Mouse (Mus musculus): Measurements from ENCODE around the gene Syde2.
A peak's percentile ranks its signal among the peaks of the same experiment; 100 is the strongest.
"Not testable (repeated sequence)": the region's sequence is repeated elsewhere in the genome, so short reads cannot be mapped to it uniquely, and the experiment has no call there.

The Syde2 gene

DNA sequence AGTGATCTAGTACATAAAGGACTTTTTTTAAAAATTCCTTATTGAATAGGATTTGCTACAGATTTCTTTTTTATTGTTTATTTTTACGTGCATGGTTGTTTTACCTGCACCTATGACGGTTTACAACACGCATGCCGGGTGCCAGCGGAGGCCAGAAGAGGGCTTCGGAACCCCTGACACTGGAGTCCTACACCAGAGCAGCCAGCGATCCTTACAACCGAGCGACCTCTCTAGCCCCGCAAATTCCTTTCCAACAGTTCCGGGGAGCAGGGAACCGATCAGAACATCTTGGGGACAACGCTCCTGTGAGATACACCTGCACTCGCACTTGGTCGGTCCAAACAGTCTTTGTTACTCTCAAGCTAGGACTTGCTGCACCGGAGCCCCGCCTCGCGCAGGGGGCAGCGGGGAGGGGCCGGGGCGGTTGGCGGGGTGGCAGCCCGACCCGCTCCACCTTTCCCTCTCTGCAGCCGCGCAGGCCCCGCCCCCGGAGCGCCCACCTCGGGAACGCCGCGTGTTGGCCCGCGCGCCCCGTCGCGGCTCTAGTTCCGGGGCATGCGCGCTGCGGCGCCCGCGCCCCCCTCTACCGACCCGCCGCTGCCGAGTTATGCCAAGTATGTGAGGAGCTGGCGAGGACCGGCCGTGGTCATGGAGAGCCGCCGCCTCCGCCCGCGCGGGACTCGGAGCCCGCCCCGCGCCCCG, at the start of gene Syde2:
TSS of gene Syde2 (plus strand) at position 603 of the 702 bp plus-strand sequence.
- peak; percentile 78 to 88 for DNase-seq (ENCODE audit: low spot score in 2 of 2)

DNA sequence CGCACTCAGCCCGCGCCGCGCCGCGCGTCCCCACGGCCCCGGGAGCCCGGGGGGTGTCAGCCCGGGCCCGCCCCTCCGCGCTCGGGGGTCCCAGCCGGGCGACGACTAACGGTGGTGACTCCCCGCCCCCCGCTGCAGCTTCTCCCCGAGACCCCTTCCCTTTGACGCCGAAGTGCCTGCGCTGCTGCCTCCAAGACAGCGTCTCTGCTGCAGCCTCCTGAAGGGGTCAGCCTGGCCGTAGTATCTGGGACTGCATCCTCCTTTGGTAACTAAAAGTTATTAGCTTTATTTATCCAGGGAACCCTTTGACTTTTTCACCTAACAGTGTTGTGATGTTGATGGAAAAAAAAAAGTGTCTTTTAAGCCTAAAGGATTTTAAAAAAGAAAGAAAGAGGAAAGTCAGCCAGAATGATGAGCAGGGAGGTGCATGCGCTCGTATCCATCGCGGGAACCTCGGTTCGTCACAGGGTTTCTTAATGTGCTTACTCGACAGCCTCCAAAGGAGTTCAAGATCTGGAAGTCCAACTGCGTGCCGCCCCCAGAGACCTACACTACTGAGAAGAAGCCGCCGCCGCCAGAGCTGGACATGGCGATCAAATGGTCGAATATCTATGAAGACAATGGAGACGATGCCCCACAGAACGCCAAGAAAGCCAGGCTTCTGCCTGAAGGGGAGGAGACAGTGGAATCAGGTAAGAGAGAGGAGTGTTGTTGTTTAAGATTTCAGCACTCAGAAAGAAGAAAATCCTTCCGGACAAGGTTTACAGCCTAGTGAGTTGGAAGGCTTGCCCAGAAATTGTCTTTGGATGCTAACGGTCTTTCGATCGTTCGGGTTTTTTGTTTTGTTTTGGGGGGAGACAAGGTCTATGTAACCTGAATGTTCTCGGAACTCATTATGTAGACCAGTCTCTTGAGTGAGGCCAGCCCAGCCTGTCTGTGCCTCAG, 49.0 kb upstream of the Syde2 start:
- DNase-seq (ENCODE audit: low spot score in 2 of 2), result no peak

DNA sequence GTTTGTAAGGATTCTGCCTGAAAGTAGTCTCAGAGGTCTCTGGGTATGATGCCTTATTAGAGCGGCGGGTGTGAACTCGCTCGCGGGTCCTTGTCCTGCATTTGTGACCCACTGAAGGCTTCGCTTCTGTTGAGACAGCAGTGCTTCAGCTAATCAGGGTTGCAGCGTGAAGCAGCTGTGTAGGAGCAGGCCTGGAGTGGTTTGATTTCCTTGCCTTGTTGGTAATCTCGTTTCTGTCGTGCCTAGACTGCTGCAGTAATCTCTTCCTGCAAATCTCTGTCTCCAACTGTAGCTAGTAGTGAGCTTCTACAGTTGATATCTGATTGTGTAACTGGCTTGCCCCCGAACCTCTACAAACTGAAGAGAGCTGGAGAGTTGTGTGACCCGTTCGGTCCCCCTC, 48.3 kb upstream of the Syde2 start:
- no peak for DNase-seq (ENCODE audit: low spot score in 2 of 2)

DNA sequence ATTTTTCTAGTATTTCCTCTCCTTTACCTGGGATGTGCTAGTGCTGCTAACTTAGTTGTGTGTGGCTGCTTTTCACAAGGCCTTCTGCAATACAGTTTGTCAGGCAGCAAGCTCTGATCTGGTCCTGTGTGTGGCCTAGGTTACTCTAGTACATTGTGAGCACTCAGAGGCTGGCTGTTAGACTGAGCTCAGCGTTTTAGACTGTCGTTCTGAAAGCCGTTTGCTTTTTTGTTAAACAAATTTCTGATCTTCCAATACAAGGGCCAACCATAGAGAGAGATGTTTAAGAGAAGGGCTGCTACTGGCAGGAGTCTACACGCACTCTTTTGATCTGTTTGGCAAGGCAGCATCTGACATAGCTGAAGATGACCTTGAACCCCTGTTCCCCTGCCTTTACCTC, 47.7 kb upstream of the Syde2 start:
- no peak for DNase-seq (ENCODE audit: low spot score in 2 of 2)

DNA sequence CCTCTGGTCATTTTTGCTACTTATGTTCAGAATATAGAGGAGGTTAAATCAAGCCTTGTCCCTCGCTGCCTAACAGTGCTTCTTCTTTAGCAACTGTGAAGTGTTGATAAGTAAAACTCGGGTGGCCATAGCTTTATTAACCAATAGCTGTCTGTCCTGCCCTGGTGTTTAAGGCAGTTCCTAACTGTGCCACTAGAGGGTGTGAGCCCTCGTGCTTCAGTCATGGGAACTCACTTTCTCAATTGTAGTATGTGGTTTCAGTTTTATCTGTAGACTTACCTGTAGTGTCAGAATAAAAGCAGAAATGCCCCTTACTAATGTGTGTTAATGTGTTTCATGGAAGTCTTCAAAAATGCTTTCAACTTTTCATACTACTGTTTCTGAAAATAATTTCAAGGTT, 45.7 kb upstream of the Syde2 start:
- DNase-seq (ENCODE audit: low spot score in 2 of 2), result peak in 1 of 2 experiments; percentile 62

DNA sequence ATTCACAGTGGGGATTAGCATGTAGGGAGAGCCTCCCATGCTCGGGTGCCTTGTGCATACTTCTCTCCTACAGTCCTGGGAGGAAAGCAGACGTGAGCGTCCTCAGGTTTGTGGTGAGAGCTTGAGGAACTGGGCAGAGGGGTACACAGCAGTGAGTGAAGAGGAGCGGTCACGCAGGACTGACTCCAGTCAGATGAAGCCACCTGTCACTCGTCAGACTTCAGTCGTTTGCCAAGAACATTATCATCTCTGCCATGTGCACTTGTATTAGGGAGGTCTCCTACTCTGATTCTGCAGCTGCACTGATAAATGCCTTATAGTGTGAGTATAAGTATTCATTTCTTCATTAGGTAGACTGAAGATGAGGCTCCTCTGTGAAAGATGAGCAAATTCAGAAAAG, 43.3 kb upstream of the Syde2 start:
- no peak for DNase-seq (ENCODE audit: low spot score in 2 of 2)

DNA sequence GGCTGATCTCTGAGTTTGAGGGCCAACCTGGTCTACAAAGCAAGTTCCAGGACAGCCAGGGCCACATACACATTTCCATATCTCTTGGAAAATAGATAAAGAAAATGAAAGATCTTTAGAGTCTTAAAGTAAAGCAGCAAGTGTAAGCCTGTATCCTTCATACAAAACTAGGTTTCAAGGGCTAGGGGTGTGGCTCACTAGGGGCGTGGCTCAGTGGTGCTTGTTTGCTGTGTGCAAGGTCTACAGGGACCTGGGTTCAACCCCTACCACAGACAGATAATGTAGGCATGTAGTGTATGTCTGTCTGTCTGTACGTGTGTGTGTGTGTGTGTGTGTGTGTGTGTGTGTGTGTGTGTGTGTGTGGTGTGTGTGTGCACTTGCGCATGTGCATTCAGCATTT, 41.8 kb upstream of the Syde2 start:
- no peak for DNase-seq (ENCODE audit: low spot score in 2 of 2)

DNA sequence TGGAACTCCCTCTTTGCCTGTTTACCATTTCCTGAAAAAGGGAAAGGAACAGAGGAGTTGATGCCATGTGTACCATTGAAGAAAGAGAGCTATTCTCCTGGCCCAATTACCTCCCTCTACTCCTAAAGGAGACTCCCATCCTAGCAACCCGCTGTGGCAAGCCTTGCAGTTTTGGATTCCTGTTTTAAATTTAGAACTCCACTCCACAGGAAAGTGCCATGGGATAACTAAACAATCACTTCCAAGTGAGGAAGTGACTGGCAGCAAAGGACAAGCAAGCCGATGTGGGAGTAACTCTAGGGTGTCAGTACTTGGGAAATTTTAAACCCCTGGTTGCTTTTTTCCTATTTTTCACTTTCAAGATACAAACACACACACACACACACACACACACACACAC, 41.0 kb upstream of the Syde2 start:
- DNase-seq (ENCODE audit: low spot score in 2 of 2), result no peak

DNA sequence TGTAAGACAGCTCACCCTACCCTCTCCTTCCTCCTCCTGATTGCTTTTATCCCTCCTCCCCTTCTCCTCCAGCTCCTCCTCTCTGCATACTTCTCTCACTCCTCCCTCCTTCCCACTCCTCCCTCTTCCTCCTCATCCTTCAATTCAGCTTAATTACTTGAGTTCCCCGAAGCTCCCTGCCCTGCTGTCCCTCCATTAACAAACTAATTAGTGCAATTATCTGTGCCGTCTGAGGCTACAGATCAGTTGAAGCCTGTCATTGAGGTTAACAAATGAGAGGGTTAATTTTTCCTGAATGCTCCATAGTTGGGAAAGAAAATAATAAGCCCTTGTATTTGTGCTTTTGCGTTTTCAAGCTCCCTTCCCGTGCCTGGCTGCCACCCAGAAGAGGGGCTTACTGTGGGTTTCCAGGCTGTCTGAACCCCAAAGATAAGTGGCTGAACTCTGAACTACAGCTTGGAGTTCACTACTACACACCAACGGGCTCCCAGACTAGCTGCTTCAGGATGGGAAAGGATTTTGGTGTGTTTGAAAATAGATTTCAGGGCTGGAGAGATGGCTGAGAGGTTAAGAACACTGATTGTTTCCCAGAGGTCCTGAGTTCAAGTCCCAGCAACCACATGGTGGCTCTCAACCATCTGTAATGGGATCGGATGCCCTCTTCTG, 40.0 kb upstream of the Syde2 start:
- DNase-seq (ENCODE audit: low spot score in 2 of 2), result no peak

DNA sequence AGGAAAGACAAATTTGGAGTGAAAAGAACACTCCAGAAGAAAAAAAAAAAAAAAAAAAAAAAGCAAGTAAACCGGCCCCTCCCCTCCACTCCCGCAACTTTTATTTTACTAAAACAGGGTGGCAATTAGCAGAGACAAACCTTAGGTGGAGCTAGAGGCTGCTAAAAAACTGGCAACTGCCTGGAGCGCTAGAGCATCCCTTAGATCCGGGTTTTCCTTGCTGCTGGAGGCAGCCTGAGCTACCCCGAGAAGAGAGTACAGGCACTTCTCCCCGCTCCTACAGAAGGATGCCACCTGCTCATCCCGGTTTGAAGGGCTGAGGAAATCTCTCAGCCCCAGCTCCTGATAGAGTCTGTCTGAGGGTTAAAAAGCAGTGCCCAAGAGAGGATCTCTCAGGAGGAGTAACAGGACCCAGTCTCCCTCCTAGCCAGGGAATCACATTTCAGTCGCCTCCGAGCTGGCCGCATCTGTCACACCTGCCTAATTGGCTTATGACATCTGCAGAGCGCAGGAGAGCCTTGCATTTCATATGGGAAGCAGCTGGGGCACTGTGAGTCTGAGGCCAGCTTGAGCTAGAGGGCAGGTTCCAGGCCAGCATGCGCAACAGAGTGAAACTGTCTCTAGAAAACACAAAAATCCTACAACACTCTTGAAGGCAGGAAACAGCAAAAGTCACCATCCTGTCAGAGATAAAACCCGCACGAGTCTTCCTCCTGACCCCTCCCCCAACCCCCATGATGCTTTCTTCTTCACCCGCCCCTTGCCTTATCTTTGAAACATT, 37.4 kb upstream of the Syde2 start:
- peak; percentile 42 to 52 for DNase-seq (ENCODE audit: low spot score in 2 of 2)

DNA sequence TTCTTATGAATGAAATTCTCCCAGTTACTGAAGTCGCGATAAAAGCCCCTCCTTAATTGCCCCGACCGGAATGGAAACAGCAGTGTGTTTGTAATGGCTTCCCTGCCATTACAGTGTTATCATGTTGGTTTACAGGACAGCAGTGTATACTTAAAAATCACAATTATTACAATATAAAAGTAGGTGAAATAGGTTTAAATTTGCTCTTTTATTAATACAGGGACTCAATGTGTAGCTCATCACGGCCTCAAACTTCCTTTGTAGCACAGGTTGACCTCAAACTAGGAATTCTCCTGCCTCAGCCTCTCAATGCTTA, 36.9 kb upstream of the Syde2 start:
- DNase-seq (ENCODE audit: low spot score in 2 of 2), result no peak

DNA sequence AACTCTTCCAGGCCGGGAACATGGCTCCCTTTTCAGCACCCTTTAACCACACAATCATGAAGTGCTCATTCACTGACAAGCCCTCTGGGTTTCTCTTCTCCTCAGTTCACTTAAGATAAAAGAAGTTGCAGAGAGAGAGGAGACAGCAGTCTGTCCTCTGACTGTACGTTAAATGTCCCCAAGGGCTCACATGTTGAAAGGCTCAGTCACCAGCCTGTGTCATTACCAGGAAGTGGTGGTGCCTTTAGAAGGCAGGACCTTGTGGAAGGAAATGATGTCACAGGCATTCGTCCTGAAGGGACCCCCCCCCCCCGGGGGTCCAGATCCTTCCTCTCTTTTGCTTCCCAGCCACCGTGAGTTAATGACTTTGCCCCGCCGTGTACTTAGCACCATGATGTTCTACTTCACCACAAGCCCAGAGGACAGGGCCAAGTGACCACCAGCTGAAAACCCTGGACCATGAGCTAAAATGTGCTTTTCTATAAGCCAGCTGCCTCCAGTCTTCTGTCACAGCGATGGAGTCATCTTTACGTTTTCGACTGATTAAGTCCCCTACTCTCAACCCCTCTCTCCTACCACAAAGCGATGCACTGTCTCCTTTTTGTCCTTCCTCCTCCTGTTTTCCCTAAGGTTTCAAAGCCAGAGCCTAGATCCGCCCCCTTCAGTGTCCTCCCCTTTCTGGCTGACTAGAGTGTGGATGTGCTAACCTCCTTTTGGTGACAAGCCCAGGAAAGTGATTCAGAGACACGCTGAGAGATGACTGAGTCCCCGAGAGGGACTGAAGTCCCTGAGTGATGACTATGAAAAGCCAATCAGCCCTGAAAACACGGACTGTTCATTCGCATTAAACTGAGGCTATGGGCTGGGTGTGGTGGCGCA, 36.1 kb upstream of the Syde2 start:
- peak in 1 of 2 experiments; percentile 42 for DNase-seq (ENCODE audit: low spot score in 2 of 2)

DNA sequence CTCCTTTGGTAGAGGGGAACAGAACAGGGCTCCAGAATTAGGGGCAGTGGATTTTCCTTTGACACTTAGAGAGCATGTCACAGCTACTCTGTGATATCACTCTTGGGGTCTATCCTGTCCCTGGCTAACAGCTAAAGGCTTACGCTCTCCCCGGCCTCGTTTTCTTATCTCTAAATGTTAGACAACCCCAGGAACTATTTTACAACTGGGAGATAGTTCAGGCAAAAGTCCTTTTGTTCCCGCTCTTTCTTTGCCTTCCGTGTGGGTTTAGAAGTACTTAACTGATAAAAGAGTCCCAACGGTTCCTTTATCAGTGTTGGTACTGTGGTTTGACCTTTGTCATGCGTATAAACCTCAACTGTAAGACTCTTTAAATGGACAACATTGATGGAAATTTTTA, 34.7 kb upstream of the Syde2 start:
- DNase-seq (ENCODE audit: low spot score in 2 of 2), result no peak

DNA sequence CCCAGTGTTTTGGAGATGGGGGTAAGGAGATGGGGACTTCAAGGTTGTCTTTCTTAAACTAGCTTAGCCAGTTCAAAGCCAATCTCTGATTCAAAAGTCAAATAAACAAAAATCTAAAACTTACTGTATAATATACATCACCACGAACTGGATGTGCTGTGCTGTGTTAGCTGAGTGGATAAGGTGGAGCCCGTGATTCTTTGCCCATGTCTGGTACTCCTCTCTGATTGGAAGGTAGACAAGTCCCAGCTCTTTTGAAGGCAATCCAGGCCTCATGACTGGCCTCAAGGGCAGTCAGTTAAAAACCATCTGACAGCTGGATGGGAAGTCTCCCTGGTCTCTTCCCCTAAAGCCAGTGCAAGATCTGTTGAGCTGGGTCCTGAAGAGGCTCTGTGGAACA, 34.3 kb upstream of the Syde2 start:
- DNase-seq (ENCODE audit: low spot score in 2 of 2), result no peak

DNA sequence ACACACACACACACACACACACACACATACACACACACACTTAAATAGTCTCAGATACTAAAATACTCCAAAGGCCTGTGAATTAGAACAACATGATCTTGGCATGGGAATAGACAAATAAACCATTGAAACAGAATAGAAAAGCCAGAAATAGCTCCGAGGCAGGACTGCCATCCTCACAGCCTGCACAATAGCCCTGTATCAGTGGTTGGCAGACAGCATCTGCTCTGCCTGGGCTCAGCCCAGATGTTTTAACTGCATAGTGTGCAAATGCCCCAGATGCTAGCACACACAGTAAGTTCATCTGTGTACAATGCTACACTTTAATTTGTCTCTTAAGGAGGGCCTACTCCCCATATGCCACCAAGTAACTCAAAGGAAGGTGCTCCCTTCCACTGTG, 27.8 kb upstream of the Syde2 start:
- no peak for DNase-seq (ENCODE audit: low spot score in 2 of 2)

DNA sequence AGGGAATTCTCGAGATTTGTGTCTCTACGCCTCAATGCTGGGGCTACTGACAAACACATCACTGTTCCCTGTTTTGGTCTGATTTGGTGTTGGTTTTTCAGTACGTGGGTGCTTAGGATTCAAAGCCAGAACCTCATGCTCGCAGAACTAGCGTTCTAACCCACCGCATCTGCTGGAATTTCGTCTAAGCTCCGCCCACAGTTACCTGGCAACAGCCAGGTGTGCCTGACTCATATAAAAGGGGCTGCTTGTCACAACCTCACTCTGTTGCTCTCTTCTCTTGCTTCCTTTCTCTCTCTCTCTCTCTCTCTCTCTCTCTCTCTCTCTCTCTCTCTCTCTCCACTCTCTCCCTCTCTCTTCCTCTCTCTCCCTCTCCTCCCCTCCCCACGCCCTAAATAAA, 25.3 kb upstream of the Syde2 start:
- DNase-seq (ENCODE audit: low spot score in 2 of 2), result no peak

DNA sequence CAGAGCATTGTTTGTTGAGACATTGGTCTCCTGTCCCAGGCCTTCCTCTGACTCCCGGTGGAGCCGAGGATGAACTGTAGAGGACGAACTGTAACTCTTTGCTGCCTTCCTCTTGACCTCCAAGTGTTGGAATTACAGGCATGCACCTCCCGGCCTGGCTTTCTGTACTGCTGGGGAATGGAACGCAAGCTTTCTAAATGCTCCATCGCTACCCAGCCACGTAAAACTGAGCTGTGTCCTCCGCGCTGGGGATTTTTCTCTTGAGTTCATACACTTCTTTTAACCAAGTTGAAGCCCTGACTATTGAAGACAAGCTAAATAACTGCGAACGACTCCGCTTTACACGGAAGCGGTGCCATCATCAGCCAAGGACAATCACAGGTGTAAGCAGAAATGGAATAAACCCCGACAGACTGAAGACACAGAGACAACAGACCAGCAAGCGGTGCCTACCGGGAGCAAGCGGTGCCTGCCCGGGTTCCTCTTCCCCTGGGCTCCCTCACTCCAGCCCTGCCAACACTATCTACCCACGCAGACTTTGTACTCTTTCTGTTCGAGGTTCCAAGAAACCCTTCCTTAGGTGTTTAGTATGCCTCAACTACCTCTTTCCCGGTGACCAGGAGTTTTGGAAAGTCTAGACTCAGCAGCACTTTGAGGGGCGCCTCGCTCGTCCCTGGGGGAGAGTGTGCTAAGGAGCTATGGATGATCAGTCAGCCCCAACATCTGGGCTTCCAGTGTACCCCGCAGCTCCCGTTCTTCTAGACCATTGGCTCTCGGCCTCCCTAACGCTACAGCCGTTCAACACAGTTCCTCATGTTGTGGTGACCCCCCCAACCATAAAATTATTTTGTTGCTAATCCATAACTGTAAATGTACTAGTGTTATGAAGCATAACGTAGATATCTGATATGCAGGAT, 24.3 kb upstream of the Syde2 start:
- no peak for DNase-seq (ENCODE audit: low spot score in 2 of 2)

DNA sequence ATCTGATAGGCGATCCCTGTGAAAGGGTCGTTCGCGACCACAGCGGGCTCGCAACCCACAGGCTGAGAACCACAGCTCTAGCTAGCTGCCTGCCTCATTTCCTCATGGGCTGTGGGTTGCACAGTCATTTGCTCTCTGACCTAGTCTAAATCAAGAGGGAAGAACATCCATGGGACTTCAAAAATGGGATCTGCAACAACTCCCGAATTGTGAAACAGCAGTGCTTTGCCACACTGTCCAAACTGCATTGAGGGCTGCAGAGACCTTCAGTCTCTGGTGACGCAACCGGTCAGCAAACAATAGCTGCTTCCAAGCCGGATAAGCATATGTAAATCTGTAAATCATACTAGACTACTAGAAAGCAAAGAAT, 23.7 kb upstream of the Syde2 start:
- peak in 1 of 2 experiments; percentile 48 for DNase-seq (ENCODE audit: low spot score in 2 of 2)

DNA sequence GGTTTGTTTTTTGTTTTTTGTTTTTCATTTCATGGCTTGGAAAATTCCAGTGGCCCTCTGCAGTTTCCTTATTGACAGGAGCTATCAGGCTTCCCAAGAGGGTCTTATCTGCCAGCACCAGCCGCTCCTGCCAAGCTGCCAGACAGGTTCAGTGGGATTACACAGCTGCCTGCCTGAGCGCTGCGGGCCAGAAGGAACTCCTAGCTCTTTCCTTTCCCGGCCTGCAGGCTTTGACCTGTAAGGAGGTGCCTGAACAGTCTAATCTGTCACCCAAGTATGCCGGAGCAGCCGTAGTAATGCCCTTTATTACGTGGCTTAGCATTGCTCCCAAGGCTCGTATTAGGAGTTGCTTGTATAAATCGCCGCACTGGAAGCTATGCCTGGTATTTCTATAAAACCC, 23.2 kb upstream of the Syde2 start:
- peak; percentile 64 to 78 for DNase-seq (ENCODE audit: low spot score in 2 of 2)

DNA sequence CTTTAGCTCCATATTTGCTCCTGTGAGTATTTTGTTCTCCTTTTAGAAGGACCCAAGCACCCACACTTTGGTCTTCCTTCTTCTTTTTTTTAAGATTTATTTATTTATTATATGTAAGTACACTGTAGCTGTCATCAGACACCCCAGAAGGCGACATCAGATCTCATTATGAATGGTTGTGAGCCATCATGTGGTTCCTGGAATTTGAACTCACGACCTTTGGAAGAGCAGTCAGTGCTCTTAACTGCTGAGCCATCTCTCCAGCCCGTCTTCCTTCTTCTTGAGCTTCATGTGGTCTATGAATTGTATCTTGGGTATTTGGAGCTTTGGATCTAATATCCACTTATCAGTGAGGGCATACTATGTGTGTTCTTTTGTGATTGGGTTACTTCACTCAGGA, 22.1 kb upstream of the Syde2 start:
- DNase-seq (ENCODE audit: low spot score in 2 of 2), result not testable (repeated sequence)

Measured in urinary bladder, postnatal 36 days (tissue).